Mouse (Mus musculus) myocyte (in vitro differentiated cells): ENCODE results near the gene Erf.

Experiments used
- E2F4 ChIP-seq: IDR thresholded peaks from one replicate; pipeline ENCODE4 v1.6.1; 2011; ENCODE audit warnings: mild to moderate bottlenecking, control low read depth, moderate library complexity; ENCODE audit not compliant: insufficient read depth
- MAX ChIP-seq: IDR thresholded peaks from one replicate; pipeline ENCODE4 v1.6.1; 2011; ENCODE audit warnings: low read depth, mild to moderate bottlenecking, control low read depth
- MYOD1 ChIP-seq, 3 experiments: IDR thresholded peaks; one replicate each; pipeline ENCODE4 v1.6.1; 2011; ENCODE audit warnings: control low read depth in 2 of 3, low read depth in 2 of 3, mild to moderate bottlenecking in 2 of 3, moderate library complexity in 1 of 3; ENCODE audit not compliant: insufficient read length in 2 of 3, control insufficient read depth in 1 of 3
- MYOG ChIP-seq, 3 experiments: IDR thresholded peaks; one replicate each; pipeline ENCODE4 v1.6.1; 2011; ENCODE audit warnings: control low read depth in 2 of 3, low read depth in 2 of 3, mild to moderate bottlenecking in 2 of 3; ENCODE audit not compliant: insufficient read length in 2 of 3, control insufficient read depth in 1 of 3, insufficient read depth in 1 of 3
- POLR2A ChIP-seq: IDR thresholded peaks from one replicate; pipeline ENCODE4 v1.6.1; 2011; ENCODE audit warnings: low read depth, mild to moderate bottlenecking, control low read depth, moderate library complexity; ENCODE audit not compliant: insufficient read length
- REST ChIP-seq: IDR thresholded peaks from one replicate; pipeline ENCODE4 v1.6.1; 2011; ENCODE audit warnings: mild to moderate bottlenecking, control low read depth, moderate library complexity; ENCODE audit not compliant: insufficient read depth, insufficient read length
- SRF ChIP-seq: IDR thresholded peaks from one replicate; pipeline ENCODE4 v1.6.1; 2011; ENCODE audit warnings: low read depth; ENCODE audit not compliant: control insufficient read depth, insufficient read length
- TCF12 ChIP-seq: IDR thresholded peaks from one replicate; pipeline ENCODE4 v1.6.1; 2011; ENCODE audit warnings: mild to moderate bottlenecking, control low read depth; ENCODE audit not compliant: poor library complexity, insufficient read depth, severe bottlenecking
- TCF3 ChIP-seq: IDR thresholded peaks from one replicate; pipeline ENCODE4 v1.6.1; 2011; ENCODE audit warnings: low read depth, control low read depth; ENCODE audit not compliant: insufficient read length
- USF1 ChIP-seq: IDR thresholded peaks from one replicate; pipeline ENCODE4 v1.6.1; 2011; ENCODE audit warnings: low read depth, mild to moderate bottlenecking, control low read depth, moderate library complexity

DNA sequence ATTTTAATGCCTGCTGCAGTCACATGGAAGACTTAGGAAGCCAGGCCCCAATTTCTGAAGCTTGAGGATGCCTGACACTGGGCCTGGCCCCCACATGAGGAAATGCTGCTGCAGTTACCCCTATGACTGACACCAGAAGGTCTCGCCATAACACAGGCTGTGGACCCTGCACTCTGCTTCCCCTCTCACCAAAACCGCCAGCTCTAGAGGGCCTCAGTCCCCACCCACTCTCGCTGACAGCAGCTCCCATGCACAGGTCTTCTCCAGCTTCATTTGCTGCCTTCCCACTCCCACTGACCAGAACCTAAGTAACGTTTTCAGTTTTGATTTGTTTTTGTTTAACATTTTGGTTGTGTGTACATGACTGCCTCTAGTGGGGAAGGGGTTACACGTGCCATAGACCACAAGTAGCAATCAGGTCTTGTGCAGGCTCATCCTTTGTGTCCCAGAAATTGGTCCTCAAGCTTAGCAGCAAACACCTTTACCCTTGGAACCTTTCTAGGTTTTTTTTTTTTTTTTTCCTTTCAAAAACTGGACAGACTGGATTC is 18.4 kb downstream of the Erf start:
- TF ChIP-seq MAX (no peak), E2F4 (no peak), MYOG (IDR thresholded peaks at IDR 0.05; ENCODE audit: control insufficient read depth in 1 of 3, insufficient read depth in 1 of 3, insufficient read length in 2 of 3, low read depth in 2 of 3) (no peak), SRF (no peak), POLR2A (no peak), USF1 (no peak), TCF3 (no peak), TCF12 (no peak), MYOD1 (IDR thresholded peaks at IDR 0.05; ENCODE audit: control insufficient read depth in 1 of 3, insufficient read length in 2 of 3, low read depth in 2 of 3) (no peak), REST (no peak)
